Mouse (Mus musculus): Measurements from ENCODE around the gene Olfr535.

GRCm38 (mm10) chr7:140477886-140478285, 6.1 kb upstream of the Olfr535 start:
- TF ChIP-seq POLR2A (IDR thresholded peaks at IDR 0.05; ENCODE audit: control insufficient read depth, low read depth, low read length), result no peak
- TF ChIP-seq CTCF (IDR thresholded peaks at IDR 0.05; ENCODE audit: control insufficient read depth, insufficient read depth, insufficient replicate concordance, low read depth, low read length), result no peak

Data from testis, adult 2 months (tissue).